Mouse (Mus musculus): ENCODE data around the gene Cacna2d1. TPM values are rescaled to one million over a fixed set of nuclear protein-coding genes. Genes with fewer than 3 reads are reported as not detected.

The Cacna2d1 gene
- polyA plus RNA-seq, 1 experiment, result 1.7 TPM

DNA sequence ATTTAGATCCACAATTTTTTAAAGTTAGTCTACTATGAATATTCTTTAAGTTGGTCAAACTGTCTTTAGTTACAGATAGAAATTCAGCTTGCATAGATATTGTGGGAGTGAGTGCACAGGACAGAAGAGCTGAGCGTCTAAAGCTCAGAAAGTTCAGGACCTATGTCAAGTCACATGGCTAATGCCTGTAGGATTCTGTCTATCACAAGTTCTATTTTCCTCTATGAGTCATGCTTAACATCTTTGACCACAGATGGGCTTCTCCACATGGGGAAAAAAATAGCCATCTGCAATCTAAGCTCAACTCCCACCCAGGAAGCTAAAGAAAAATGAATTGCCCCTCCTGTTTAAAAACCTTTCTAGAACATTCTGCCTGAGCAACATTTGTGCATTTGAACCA is 483.5 kb downstream of the Cacna2d1 start:
- Histone ChIP-seq H3K4me1 (ENCODE audit: control insufficient read depth, insufficient read depth, low read length) (no peaks in the 10 kb centered on the region), H3K4me3 (replicated peaks; ENCODE audit: control insufficient read depth, low read depth, low read length) (no peak overlapping the region), H3K27ac (ENCODE audit: control insufficient read depth, insufficient read depth, low read depth, low read length, poor library complexity) (no peak overlapping the region)
- 78% methylated on average over 1 of the region's 1 CpGs for WGBS
- TF ChIP-seq CTCF (IDR thresholded peaks at IDR 0.05; ENCODE audit: control insufficient read depth, insufficient read depth, low read length) (no peak), POLR2A (IDR thresholded peaks at IDR 0.05; ENCODE audit: borderline replicate concordance, control insufficient read depth, low read depth, low read length) (no peak)

DNA sequence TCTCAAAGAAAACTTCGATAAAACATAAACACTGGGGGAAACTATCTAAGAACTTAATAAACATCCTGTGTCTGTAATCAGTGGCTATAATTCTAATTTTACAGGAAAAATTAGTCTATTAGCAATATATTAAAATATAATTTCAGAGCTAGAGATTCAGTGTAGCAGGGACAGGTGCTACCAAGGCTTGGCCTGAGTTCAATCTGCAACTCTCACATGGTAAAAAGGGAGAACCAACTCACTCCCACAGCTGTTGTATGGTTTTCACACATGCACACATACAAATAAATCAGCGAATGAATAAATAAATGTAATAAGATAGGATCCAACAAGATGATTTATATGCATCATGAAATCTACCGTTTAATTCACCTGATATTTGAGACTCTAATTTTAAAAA is 484.0 kb downstream of the Cacna2d1 start:
- Histone ChIP-seq H3K4me3 (replicated peaks; ENCODE audit: control insufficient read depth, low read depth, low read length) (no peak overlapping the region), H3K27ac (ENCODE audit: control insufficient read depth, insufficient read depth, low read depth, low read length, poor library complexity) (no peak overlapping the region), H3K4me1 (ENCODE audit: control insufficient read depth, insufficient read depth, low read length) (no peaks in the 10 kb centered on the region)
- 80% methylated on average over 3 of the region's 3 CpGs for WGBS
- TF ChIP-seq CTCF (IDR thresholded peaks at IDR 0.05; ENCODE audit: control insufficient read depth, insufficient read depth, low read length) (no peak), POLR2A (IDR thresholded peaks at IDR 0.05; ENCODE audit: borderline replicate concordance, control insufficient read depth, low read depth, low read length) (no peak)

Other genes with a start within 250 kb of the Cacna2d1 start
- 1.2 TPM in 1 of 2 replicates, not detected in the other for gene Speer4c, start 220.4 kb upstream of the Cacna2d1 start, polyA plus RNA-seq (2011; ENCODE audit: insufficient read depth, insufficient read length, low replicate concordance, missing spikeins)